Mouse (Mus musculus): ENCODE measurements around the gene Bmp2k.
"Not testable (repeated sequence)": the region's sequence is repeated elsewhere in the genome, so short reads cannot be mapped to it uniquely, and the experiment has no call there.

Gene Bmp2k

DNA sequence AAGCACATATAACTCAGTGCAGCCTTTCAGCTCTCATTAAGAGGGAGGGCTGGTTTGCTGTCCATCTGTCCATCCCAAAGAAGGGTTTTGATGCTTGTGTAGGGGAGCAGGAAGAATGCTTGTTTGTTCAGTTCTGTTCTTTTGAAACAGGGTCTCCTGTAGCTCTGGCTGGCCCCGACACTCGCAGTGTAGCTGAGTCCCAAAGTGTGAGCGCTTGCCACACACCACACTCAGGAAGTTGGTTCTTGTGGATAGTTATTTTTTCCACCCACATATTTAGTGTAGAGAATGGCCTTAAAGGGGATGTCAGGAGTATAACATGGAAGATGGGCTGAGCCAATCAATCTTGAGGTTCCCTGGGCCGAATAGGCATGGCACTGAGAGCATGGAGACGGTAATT is 4.1 kb downstream of the Bmp2k start:
- DNase-seq (ENCODE audit: low read depth, low spot score) = no peak

DNA sequence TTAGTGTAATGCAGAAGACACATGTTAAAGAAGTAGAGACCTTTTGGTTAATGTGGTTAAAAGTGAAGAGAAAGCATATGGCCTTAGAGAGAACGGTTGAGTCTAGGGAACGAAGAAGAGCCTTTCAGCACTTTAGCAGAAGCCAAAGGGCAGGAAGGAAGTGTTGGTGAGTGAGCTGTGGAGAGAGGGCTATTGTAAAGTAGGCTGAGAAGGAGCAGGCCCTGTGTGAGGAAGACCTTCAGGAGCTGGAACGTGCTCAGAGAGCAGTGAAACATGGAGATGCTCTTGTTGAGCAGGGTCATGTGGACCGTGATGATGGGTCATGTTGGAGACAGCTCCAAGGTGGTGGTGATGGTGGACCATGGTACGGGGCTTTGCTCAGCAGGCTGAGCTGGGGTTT is 4.8 kb downstream of the Bmp2k start:
- DNase-seq (ENCODE audit: low read depth, low spot score) = no peak

DNA sequence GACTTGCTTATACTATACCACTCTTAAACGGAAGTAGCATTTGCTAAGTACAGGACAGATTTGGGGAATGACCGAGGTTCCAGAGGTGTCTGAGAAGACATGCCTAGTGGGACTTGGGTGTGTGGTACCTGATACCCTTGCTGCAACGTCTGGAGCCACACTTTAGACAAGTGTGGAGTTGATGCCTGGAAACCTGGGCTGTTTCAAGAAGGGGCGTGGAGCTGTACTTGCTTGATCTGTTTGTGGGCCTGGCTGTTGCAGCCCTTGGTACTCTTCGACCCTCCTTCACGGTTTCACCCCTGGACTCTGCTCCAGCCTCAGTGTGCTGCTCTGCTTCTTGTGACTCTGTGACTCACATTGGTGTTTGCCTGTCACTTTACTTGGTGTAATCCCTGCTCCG is 5.4 kb downstream of the Bmp2k start:
- DNase-seq (ENCODE audit: low read depth, low spot score) = no peak

DNA sequence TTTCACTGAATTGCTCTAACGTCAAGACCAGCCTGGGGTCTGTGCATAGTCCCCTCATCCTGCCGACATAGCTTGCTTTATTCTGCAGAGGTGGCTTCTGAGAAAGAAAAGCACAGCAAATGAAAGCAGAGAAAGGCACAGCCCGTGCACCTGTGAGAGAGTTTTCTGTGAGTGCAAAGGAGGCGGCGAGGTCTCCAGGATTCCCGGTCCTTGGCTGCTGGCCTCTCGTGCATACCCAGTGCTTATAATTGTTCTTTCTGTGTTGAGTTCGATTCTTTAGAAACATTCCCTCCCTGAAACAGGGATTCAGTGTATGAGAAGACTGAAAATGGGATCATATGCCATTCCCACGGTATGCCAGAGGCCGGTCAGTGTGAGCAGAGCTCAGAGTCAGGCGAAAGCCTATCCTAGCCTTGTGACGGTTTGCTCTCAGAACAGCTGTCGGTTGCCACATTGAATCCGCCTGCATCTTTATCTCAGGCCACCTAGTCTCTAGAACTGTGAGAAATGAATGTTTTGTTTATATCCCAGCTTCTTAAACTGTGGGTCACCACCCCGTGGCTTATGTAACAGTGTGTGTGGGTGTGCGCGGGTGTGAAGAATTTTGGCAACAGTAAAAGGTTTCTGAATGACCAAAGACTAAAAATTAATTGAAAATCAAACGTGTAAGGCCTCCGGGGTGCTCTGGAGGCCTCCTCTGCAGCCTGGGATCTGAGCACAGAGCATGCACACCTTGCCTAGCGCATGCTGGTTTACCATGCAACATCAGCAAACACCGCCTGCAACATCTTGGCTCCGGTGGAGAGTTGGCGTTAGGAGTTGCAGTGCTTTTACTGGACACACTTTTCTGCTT is 6.9 kb downstream of the Bmp2k start:
- no peak for DNase-seq (ENCODE audit: low read depth, low spot score)

DNA sequence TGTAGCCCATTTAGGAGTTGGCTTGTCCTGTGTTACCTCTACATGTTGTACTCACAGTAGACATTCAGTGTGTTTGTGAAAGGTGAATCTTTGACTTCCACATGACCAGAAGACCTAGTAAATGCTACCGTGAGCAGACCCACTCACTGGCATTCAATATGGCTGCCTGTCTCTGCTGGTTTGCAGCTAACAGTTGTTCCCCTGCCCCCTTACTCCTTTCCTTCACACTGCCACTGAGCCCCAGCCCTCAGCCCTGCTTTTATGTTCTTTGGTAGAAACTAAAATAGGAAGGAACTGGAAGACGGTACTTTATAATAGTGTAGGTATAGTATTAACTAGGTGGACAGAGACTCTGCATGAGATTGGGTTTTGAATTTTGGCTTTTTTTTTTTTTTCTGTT is 8.4 kb downstream of the Bmp2k start:
- no peak for DNase-seq (ENCODE audit: low read depth, low spot score)

DNA sequence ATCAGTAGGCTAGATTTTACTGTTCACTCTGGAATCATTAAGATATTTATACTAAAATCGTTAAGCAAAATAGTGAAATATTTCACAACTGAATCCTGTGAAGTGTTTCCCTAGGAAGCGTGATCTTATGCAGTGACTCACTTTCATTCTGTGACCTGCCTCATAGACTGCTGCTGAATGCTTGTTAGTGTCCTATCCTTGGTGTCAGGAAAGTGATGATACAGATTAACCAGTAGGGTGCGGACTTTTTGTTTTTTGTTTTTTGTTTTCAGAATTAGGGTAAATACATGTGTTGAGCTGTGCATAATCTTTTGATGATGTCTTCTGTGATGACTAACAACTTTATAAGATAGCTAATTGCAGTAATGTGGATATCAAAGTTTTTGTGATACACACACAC is 9.4 kb downstream of the Bmp2k start:
- no peak for DNase-seq (ENCODE audit: low read depth, low spot score)

DNA sequence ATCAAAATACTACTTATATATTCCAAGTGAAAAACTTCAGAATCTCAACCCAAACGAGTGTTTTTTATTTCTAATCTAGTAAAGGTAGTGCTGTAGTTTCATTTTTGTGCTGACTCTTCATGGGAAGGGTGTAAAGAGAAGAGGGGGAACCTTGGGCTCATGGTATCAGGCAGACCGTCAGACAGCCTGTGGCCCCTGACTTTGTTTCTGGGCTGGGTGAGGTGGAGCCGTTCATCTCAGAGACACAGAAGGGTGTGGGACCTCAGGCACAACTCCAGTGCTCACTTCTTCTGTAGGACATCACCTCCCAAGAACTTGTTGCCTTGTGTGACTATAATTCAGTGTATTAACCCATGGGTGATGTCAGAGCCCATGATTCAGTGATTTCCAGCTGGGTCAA is 10.0 kb downstream of the Bmp2k start:
- no peak for DNase-seq (ENCODE audit: low read depth, low spot score)

DNA sequence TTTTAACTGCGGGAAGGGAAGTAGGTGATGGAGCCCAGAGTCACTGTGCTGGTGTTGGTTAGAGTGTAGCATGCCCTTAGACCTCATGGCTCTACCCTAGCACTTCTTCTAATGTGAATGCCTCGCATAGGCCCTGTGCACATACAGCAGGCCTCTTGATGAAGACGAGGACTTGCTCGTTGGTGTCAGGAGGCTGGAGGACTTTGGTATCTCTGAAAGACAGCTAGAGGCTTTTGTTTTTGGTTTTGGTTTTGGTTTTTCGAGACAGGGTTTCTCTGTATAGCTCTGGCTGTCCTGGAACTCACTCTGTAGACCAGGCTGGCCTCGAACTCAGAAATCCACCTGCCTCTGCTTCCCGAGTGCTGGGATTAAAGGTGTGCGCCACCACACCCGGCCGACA is 11.7 kb downstream of the Bmp2k start:
- not testable (repeated sequence) for DNase-seq (ENCODE audit: low read depth, low spot score)

DNA sequence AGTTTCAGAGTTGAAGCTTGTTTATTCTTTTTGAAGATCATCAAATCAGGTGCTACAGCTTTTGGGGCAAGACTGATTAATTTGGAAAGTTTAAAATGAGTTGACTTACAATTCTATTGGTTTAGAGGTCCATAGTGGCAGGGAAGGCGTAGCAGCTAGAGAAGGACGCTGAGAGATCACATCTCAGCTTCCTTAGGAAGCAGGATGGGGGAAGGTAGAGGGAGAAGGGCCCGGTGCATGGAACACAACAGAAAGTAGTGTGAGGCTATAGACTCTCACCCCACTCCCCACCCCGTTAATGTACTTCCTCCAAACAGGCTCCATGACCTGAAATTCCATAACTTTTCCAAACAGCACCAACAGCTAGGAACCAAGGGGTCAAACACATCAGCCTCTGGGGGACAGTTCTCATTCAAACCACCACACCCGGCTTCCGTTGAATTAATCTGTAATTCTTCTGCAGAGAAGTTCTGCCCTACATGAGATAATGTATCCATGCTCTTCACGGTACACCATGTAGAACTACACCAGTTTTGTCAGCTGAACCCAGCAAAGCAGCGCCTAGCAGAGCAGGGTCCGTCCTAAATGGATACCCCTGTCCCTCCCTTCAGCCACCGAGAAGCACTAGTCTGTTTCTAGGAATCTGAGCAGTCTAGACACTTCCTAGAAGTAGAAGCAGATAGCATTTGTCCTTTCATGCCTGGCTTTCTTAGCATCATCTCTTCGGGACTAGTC is 12.3 kb downstream of the Bmp2k start:
- DNase-seq (ENCODE audit: low read depth, low spot score) = no peak

DNA sequence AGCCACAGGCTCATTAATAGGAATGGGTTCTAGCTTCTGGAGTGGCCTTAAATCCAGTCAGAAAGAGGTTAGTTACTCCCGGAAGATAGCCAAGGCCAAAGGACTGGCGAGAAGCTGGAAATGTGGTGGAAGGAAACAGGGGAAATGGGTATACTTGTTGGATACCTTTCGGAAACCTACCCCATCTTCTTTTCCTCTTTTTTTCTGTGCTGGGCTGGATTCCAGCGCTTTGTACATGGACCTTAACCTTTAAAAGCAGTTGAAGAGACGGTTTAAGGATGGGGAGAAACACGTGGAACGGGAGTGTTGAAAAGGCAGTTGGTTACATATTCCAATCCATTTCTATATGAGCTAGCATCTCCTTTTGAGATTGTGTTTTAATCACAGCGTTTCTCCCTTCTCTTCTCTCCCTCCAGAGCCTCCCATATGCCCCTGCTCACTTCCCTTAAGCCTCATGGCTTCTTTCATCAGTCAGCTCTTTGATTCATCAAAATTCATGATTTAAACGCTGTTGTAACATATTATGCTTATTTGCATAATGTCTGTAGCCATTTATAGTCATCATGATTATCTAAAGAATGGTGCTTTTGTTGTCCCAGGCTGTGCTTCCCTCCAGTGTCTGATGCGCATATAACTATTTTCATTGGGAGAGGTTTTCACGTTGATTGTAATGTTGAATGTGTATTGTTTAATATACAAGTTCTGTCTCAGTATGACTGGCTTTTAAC is 18.5 kb downstream of the Bmp2k start:
- DNase-seq (ENCODE audit: low read depth, low spot score) = no peak

DNA sequence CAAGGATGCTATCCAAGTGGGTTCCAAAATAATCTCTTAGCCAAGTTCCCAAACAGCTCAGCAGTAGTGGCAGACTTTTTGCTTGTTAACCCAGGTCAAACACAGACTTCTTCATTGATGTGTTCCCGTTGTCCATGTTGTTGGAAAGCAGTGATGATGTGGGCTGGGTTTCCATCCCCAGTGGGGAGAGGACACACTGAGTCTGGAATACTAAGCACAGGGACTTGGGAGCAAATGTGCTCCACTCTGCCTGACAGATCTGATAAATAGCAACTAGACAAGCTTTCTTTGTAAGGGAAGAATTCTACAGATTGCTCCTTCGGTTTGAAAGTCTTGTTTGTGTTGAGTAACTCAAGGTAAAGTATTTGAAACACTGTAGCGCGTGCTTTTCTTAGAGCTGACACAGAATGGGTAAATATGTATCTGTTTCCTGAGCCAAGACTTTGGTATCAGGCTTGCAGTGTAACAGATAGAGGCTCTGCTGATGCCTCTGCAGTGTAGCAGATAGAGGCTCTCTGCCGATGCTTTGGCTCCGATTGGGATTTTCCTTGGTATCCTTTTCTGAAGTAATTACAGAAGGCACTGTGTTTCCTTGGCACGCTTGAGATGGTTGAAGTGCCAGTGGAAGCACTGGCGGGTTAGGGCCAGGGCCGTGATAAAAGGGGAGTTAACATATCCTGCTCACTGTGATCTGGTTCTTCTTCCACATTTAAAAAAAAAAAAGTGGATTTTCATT is 19.5 kb downstream of the Bmp2k start:
- DNase-seq (ENCODE audit: low read depth, low spot score) = no peak

DNA sequence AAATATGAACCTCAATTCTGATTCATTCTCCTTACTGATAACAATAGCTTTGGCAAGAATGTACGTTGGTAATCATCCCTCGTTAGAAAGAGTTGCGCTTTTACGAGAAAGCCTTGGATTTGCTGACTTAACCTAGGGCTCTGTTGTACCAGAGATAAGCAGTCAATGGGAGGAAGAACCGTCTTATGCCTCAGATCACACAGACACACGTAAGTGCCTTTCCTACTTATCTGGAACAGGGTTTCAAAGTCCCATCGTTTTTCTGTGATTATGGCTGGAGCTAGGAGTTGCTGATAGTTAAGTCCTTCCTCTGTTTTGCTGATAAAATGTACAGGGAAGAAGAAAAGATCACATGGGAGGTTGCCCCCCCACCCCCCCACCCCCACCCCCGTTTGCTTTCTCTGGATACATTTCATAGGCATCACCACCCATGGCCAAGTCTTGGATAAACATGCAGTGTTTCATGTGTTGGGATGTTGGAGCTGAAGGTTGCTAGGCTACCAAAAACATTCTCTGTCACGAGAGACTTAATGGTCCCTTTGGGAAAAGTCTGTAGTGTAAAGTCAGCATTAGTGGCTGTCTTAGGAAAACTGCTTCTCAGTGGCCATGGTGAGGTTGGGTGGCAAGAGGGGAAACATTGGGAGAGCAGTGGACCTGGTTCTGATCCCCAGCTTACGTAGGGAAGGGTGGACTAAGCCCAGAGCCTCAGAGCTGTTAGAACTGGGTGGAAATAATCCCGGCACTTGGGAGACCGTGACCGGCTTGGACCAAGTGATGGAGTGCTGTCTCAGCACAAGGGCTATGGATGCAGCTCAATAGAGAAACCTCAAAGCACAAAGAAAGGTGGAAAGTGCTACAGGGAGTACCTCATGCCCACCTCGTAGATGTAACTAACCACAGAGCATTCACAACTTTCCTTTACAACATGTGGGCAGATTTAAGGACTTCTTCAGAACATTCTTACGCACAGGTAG is 25.1 kb downstream of the Bmp2k start:
- no peak for DNase-seq (ENCODE audit: low read depth, low spot score)

DNA sequence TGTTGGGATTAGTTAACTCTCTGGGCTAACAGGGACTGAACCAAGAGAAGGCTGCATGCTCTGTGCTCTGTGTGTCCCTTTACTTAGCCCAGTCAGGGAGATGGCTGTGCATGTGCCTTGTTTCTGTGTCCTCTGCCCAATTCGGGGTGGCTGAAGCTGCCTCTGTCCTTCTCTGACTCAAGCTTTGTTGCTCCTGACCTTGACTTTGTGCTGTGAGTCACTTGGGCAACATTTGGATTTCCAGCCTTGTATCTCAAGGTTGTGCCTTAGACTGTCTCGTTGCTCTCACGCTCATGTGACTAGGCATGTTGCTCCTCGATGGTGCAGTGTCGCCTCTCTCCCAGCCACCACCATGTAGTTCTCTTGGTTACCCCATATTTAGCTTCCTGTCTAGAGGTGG is 27.3 kb downstream of the Bmp2k start:
- no peak for DNase-seq (ENCODE audit: low read depth, low spot score)

DNA sequence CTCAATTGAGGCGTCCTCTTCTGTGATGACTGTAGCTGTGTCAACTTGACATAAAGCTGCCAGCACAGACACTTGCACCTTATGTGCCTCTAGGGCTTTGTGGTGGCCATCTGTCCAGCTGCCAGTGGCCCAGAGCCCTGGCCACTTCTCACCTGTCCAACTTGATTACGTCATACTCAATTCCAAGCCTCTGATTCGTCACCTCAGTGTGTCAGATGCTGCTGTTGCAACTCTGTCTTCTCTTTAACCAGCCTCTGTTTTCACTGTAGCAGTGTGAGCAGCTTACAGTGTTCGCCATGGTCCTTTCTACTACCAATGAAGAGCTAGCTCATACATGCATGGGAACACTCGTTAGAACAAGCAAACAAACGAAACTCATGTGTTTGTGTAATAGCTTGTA is 28.2 kb downstream of the Bmp2k start:
- no peak for DNase-seq (ENCODE audit: low read depth, low spot score)

DNA sequence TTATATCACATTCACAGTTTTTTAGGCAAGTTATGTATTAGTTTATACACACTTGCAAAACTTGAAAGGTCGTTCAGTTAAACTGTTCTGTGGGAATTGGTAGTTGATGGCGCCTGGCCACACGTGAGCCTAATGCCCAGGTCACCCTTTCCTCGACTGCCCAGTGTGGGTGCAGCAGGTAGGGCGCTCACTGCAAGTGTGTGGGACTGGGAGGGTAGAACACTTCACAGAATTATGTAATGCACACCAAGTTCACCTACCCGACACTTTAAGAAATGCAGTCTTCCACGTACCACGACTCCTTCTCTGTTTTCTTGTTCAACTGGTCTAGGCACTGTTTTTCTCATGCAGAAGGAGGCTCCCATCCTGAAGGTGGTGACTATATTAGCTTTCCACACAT is 30.5 kb downstream of the Bmp2k start:
- DNase-seq (ENCODE audit: low read depth, low spot score) = no peak

DNA sequence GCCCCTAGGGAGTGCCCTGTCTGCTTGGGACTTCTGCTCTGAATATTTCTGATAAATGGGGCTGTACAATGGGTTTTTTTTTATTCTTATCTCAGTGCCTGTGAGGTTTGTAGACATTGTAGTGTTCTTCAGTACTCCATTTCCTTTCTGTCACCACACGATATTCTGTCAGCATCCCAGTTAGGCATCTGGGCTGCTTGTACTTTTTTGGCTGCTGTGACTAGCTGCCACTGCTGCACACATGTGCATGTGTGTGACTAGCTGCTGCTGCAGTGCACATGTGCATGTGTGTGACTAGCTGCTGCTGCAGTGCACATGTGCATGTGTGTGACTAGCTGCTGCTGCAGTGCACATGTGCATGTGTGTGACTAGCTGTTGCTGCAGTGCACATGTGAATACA is 31.4 kb downstream of the Bmp2k start:
- DNase-seq (ENCODE audit: low read depth, low spot score) = not testable (repeated sequence)

DNA sequence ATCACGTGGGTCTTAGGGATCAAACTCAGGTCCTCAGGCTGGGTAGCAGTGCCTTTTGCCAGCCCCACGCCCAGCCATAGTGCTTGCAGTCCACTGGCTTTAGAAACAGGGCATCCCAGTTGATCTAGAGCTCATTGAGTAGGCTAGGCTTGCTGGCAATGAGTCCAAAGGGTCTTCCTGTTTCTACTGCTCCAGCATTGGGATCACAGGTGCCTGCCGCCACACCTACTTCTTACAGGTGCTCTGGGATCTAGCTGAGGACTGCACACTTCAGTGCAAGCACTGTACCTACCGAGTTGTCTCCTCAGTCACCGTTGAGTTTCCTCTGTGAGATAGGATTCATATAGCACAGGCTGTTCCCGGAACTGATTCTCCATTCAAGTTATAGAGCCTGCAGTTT is 34.3 kb downstream of the Bmp2k start:
- no peak for DNase-seq (ENCODE audit: low read depth, low spot score)

DNA sequence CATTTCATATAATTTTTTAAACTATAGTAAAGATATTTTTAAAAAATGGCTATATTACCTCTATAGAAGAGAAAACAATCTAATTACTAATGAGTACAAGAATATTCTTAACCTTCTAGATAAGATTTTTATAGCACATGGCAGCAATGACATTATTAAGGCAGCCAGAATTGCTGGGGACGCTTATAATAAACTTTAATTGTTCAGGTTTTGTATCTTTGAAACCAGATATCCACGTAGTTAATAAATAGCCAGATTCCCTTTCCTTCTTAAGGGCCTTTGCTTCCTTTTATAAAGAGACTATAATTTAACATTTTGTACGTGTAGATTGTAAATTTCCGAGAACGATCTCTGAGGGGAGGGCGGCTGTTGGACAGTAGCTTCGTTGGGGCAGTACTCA is 47.8 kb downstream of the Bmp2k start:
- no peak for DNase-seq (ENCODE audit: low read depth, low spot score)

DNA sequence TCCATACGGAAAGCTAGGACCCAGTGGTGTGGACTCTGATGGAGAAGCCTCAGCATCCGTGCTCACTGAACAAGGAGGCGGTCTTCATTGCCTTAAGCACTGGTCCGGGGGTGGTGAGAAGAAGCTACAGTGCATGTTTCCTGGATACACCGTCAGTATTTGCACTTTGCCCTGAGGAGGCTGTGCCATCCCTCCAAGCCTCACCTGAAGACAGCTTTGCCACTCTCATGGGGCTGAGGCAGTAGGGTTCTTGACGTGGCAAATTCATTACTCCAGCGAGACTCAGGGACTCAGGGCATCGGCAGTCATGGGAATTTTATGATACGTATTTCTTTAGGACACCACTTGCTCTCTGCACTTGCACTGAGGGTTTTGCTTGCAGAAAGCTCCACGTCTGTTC is 49.2 kb downstream of the Bmp2k start:
- DNase-seq (ENCODE audit: low read depth, low spot score) = no peak

DNA sequence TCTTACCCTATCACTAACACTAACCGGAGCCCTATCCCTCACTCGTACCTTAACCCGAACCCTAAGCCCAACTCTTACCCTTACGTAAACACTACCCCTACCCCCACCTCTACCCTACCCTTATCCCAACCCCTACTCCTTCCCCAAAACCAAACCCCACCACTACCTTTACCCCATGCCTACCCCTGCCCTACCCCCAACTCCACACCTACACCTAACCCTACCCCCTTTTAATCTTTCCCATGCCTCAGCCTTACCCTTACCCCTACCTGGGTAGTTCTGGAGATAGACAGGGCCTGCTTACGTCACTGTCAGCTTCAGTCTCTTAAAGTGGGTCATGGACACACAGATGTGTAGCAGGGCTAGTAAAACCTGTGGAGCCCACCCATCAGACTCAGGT is 51.4 kb downstream of the Bmp2k start:
- DNase-seq (ENCODE audit: low read depth, low spot score) = no peak

DNA sequence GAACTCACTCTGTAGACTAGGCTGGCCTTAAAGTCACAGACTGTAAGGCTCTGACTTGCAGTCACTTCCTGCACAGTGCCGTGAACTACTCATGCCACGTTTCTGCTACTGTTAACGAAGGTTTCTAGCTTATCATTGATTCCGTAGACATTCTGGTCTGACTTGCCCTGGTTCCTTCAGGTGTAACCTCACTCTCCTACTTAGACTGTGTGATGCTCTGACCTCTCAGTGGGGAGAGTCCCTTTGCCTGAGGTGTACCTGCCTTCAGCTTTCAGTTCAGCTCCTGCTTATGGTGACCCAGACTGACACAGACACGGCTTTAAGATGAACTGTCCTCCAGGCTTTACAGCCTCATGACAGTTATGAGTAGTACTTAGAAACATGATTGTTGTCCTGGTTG is 56.7 kb downstream of the Bmp2k start:
- no peak for DNase-seq (ENCODE audit: low read depth, low spot score)

Measured in retina, postnatal 7 days (tissue).